Mouse (Mus musculus) B cell, adult 67 days (primary cell): ENCODE measurements around the gene Ier3. TPM values are rescaled to one million over a fixed set of nuclear protein-coding genes. Genes with fewer than 3 reads are reported as not detected.

Experiments used
- total RNA-seq, 2 experiments: library from RNA; stranded (reverse); gene quantifications; 4 replicates each; pipeline ENCODE4 v1.2.4; 2023

The Ier3 gene
- total RNA-seq = not detected

DNA sequence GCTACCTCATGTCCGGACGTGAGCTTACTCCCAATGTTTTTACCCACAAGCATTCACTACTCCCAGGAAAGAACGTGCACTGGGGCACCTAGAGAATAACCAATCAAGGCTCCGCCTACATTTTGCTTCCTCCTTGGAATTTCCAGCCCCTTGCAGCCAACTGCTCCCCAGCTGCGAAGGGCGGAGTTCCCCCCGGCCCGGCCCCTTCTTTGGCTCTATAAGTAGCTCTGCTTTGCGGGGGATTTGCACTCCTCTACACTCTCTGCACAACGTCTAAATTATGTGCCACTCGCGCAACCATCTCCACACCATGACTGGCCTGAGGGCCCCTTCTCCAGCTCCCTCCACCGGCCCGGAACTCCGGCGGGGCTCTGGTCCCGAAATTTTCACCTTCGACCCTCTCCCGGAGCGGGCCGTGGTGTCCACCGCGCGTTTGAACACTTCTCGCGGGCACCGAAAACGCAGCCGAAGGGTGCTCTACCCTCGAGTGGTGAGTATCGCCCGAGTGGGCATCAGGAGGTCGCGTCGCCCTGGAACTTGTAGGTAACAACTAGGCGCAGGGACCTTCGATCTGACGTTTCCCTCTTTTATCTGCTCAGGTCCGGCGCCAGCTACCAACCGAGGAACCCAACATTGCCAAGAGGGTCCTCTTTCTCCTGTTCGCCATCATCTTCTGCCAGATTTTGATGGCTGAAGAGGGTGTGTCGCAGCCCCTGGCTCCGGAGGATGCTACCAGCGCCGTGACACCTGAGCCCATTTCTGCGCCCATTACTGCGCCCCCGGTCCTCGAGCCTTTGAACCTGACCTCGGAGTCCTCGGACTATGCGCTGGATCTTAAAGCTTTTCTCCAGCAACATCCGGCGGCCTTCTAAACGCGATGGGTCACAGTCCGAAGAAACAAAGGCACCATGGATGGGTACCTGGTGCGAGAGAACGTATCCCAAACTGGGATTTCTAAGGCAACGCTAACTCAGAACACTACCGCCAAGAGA lies at the start of gene Ier3:
Gene Ier3, plus strand, starts transcription at position 246 of the 992 bp plus-strand sequence.

DNA sequence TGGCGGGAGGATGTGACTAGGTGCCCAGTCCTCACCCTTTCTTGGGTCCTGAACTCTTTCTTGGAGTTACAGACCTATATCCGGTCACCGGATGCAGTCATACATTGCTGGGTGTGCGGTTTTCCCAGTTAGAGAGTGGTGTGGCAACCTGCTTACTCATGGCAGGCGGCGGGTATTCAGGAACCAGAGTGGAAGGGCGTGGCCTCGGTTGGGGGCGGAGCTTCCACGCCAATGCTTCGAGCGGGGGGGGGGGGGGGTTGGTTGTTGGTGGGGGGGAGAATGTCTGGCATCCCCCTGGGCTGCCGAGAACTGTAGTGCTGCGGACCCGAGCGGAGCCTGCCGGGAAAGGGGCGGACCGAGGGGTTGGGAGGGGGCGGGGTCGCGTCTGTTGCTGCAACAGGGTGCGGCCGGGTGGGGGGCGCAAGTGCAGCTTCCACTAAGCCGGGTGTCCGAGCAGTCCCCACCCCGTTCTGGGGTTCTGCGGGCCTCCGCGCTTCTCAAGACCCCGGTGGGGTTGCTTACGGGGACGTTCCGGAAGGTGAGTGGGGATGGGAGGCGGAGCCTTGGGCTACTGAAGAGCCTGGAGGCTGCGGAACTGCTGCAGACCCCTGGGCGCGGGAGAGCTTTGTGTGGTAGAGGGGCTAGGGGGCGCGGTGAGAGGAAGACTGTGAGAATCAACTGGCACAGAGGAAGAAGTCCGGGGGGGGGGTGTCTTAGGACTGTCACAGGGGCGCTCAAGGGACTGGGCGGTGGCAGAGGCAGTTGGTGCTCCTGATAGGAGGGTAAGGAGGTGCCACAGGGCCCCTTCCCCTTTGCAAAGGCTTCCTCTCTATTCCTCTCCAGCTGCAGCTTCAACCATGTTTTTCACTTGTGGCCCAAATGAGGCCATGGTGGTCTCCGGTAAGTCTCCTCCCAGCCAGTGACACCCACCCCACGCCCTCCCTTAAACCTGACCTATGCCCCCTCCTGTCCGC lies 1.8 kb downstream of the Ier3 start, which contains the start of gene Flot1:
Gene Flot1, plus strand, starts transcription at position 267 of the 974 bp plus-strand sequence.

DNA sequence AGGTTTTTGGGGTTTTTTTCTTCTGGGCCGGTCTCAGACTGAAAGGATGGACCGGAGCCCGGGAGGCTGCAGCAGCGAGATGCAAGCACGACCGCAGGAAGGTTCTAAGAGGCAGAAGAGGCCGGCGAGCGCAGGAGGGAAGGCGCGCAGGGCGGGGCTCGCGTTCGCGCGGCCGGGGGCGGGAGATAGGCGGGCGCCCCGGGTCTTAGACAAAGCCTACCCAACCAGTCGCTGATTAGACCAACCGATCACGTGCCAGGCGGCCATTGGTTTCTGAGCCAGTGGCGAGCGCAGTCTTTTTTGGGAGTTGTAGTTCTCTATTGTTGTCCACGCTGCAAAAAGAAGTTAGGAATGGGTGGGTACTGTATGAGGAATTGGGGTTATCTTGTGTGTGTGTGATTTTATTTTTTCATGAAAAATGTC lies 16.6 kb downstream of the Ier3 start, which contains the start of gene Tubb5:
Gene Tubb5, minus strand, starts transcription at position 185 of the 423 bp plus-strand sequence.

GRCm38 (mm10) chr17:35841076-35841950 lies 19.8 kb downstream of the Ier3 start, which contains the start of gene Mdc1:
TSS of gene Mdc1 (plus strand) at chr17:35841515.

GRCm38 (mm10) chr17:35861198-35861857 lies 39.8 kb downstream of the Ier3 start, which contains the start of gene Nrm:
TSS of gene Nrm (plus strand) at chr17:35861318.

GRCm38 (mm10) chr17:35865481-35866280 lies 44.2 kb downstream of the Ier3 start, which contains the start of gene Ppp1r18:
TSS of gene Ppp1r18 (plus strand) at chr17:35865593.

Other genes starting within 250 kb of the Ier3 start
- gene Sfta2, start 220.1 kb upstream of the Ier3 start, total RNA-seq = not detected
- not detected for gene Gm9573, start 195.0 kb upstream of the Ier3 start, total RNA-seq
- gene Mucl3, start 178.0 kb upstream of the Ier3 start, total RNA-seq = not detected
- gene Vars2, start 154.1 kb upstream of the Ier3 start, total RNA-seq = 10 to 100 TPM; 46.4 to 58.1 TPM
- 10 to 100 TPM; 16.1 to 23.9 TPM for gene Gtf2h4, start 147.9 kb upstream of the Ier3 start, total RNA-seq
- gene Ddr1, start 117.1 kb upstream of the Ier3 start, total RNA-seq = under 1 TPM in 1 of 2 experiments, not detected in 1; 0.44 TPM
- 10 to 100 TPM; 19.9 to 23.4 TPM for gene Flot1, start 1.5 kb downstream of the Ier3 start, total RNA-seq
- gene Tubb5, start 16.6 kb downstream of the Ier3 start, total RNA-seq = 100 to 1,000 TPM; 257 to 280 TPM
- 10 to 100 TPM; 83.9 to 84.1 TPM for gene Mdc1, start 19.8 kb downstream of the Ier3 start, total RNA-seq
- gene Nrm, start 39.6 kb downstream of the Ier3 start, total RNA-seq = 100 to 1,000 TPM in 1 of 2 experiments, 10 to 100 TPM in 1; 99.6 to 102 TPM
- gene Ppp1r18, start 43.9 kb downstream of the Ier3 start, total RNA-seq = 100 to 1,000 TPM; 217 to 237 TPM
- gene Dhx16, start 58.1 kb downstream of the Ier3 start, total RNA-seq = 100 to 1,000 TPM; 127 to 137 TPM
- 10 to 100 TPM; 28.5 to 31.3 TPM for gene 2310061I04Rik, start 75.7 kb downstream of the Ier3 start, total RNA-seq
- gene Atat1, start 88.4 kb downstream of the Ier3 start, total RNA-seq = 10 to 100 TPM; 20.6 to 26.6 TPM
- 10 to 100 TPM; 62.1 to 71.1 TPM for gene Mrps18b, start 94.7 kb downstream of the Ier3 start, total RNA-seq
- gene Ppp1r10, start 94.8 kb downstream of the Ier3 start, total RNA-seq = 100 to 1,000 TPM; 193 to 197 TPM
- 100 to 1,000 TPM; 117 to 132 TPM for gene Abcf1, start 148.1 kb downstream of the Ier3 start, total RNA-seq
- gene Gnl1, start 158.2 kb downstream of the Ier3 start, total RNA-seq = 10 to 100 TPM; 74.8 to 75.1 TPM
- 10 to 100 TPM; 73.2 to 83.1 TPM for gene Prr3, start 158.6 kb downstream of the Ier3 start, total RNA-seq
- 10 to 100 TPM; 51.7 to 61.2 TPM for gene H2-T24, start 198.9 kb downstream of the Ier3 start, total RNA-seq
- gene H2-T23, start 211.2 kb downstream of the Ier3 start, total RNA-seq = 100 to 1,000 TPM; 329 to 359 TPM
- gene H2-T22, start 221.1 kb downstream of the Ier3 start, total RNA-seq = 10 to 100 TPM; 85.3 to 96.3 TPM
- under 1 TPM; 0.47 to 0.78 TPM for gene Gm6034, start 221.3 kb downstream of the Ier3 start, total RNA-seq
- gene Gm11127, start 236.7 kb downstream of the Ier3 start, total RNA-seq = 10 to 100 TPM; 60.8 to 61.3 TPM